Mouse (Mus musculus): ENCODE results near the gene Mss51.

Mss51 gene

GRCm38 (mm10) chr14:20496603-20497002, at the start of gene Mss51:
Mss51 (minus strand) TSS chr14:20496901.
- 62% methylated on average over 2 of the region's 2 CpGs for WGBS

- under 1% methylated on average over 29 of the region's 29 CpGs for WGBS
These were observed 49.7 kb upstream of the Mss51 start, which contains the start of gene Ppp3cb for GRCm38 (mm10) chr14:20546415-20546814. Ppp3cb (minus strand) TSS chr14:20546573.

GRCm38 (mm10) chr14:20545529-20546331, 49.0 kb upstream of the Mss51 start:
- WGBS, result under 1% methylated on average over 65 of the region's 67 CpGs

GRCm38 (mm10) chr14:20544467-20545411, 48.0 kb upstream of the Mss51 start:
- WGBS, result 55% methylated on average over 7 of the region's 7 CpGs

GRCm38 (mm10) chr14:20529643-20530042, 32.9 kb upstream of the Mss51 start:
- WGBS, result 93% methylated on average over 4 of the region's 4 CpGs

- 66% methylated on average over 2 of the region's 2 CpGs for WGBS
These were observed 23.5 kb upstream of the Mss51 start for GRCm38 (mm10) chr14:20520179-20520578.

GRCm38 (mm10) chr14:20508424-20508823, 11.7 kb upstream of the Mss51 start:
- WGBS, result 60% methylated on average over 2 of the region's 2 CpGs

- 86% methylated on average over 10 of the region's 10 CpGs for WGBS
These were observed 6.3 kb upstream of the Mss51 start for GRCm38 (mm10) chr14:20502966-20503365.

GRCm38 (mm10) chr14:20499982-20500381, 3.3 kb upstream of the Mss51 start:
- WGBS, result 83% methylated on average over 3 of the region's 3 CpGs

GRCm38 (mm10) chr14:20486031-20486430, 10.7 kb downstream of the Mss51 start:
- 96% methylated on average over 5 of the region's 5 CpGs for WGBS

GRCm38 (mm10) chr14:20482051-20482751, 14.5 kb downstream of the Mss51 start:
- WGBS, result 86% methylated on average over 7 of the region's 7 CpGs

GRCm38 (mm10) chr14:20481211-20481610, 15.5 kb downstream of the Mss51 start:
- 39% methylated on average over 5 of the region's 5 CpGs for WGBS

GRCm38 (mm10) chr14:20480195-20480579, 16.5 kb downstream of the Mss51 start:
- 76% methylated on average over 1 of the region's 1 CpGs for WGBS

GRCm38 (mm10) chr14:20479291-20480194, 17.2 kb downstream of the Mss51 start, which contains the start of gene Anxa7:
Anxa7 (minus strand) TSS chr14:20480133.
- 1% methylated on average over 48 of the region's 48 CpGs for WGBS

- WGBS, result 13% methylated on average over 7 of the region's 7 CpGs
These were observed 17.9 kb downstream of the Mss51 start for GRCm38 (mm10) chr14:20478801-20479200.

GRCm38 (mm10) chr14:20478385-20478784, 18.3 kb downstream of the Mss51 start:
- WGBS, result 42% methylated on average over 3 of the region's 3 CpGs

GRCm38 (mm10) chr14:20477261-20478025, 19.3 kb downstream of the Mss51 start:
- WGBS, result 65% methylated on average over 4 of the region's 4 CpGs

GRCm38 (mm10) chr14:20460216-20460615, 36.5 kb downstream of the Mss51 start:
- whole genome bisulfite sequencing, result 78% methylated on average over 14 of the region's 14 CpGs

- WGBS, result 96% methylated on average over 9 of the region's 9 CpGs
These were observed 38.3 kb downstream of the Mss51 start for GRCm38 (mm10) chr14:20458378-20458777.

GRCm38 (mm10) chr14:20452929-20453328, 43.8 kb downstream of the Mss51 start:
- WGBS, result 91% methylated on average over 5 of the region's 5 CpGs
